Mouse (Mus musculus): ENCODE results near the gene Guk1.
A peak's percentile ranks its signal among the peaks of the same experiment; 100 is the strongest.

Guk1 gene

GRCm38 (mm10) chr11:59210020-59210419 lies 18.0 kb upstream of the Guk1 start:
- no peak for DNase-seq (ENCODE audit: low read depth, low spot score)

GRCm38 (mm10) chr11:59209580-59209979 lies 17.6 kb upstream of the Guk1 start:
- no peak for DNase-seq (ENCODE audit: low read depth, low spot score)

GRCm38 (mm10) chr11:59209003-59209441 lies 17.0 kb upstream of the Guk1 start:
- peak; percentile 79 for DNase-seq (ENCODE audit: low read depth, low spot score)

- DNase-seq (ENCODE audit: low read depth, low spot score), result peak; percentile 97
These were observed 16.3 kb upstream of the Guk1 start, which contains the start of gene 2310033P09Rik for GRCm38 (mm10) chr11:59208153-59208831. 2310033P09Rik (plus strand) TSS chr11:59208321.

GRCm38 (mm10) chr11:59202081-59202995 lies 10.3 kb upstream of the Guk1 start, which contains the start of gene Mrpl55:
Mrpl55 (plus strand) TSS chr11:59202486.
- DNase-seq (ENCODE audit: low read depth, low spot score), result peak; percentile 95

- DNase-seq (ENCODE audit: low read depth, low spot score), result no peak
These were observed 9.4 kb upstream of the Guk1 start for GRCm38 (mm10) chr11:59201216-59202002.

GRCm38 (mm10) chr11:59196230-59196629 lies 4.2 kb upstream of the Guk1 start:
- DNase-seq (ENCODE audit: low read depth, low spot score), result no peak

- DNase-seq (ENCODE audit: low read depth, low spot score), result peak; percentile 96
These were observed 567 bp downstream of the Guk1 start for GRCm38 (mm10) chr11:59191231-59192058.

- no peak for DNase-seq (ENCODE audit: low read depth, low spot score)
These were observed 4.3 kb downstream of the Guk1 start for GRCm38 (mm10) chr11:59187706-59188105.

- no peak for DNase-seq (ENCODE audit: low read depth, low spot score)
These were observed 6.5 kb downstream of the Guk1 start for GRCm38 (mm10) chr11:59185490-59185889.

GRCm38 (mm10) chr11:59183821-59184220 lies 8.2 kb downstream of the Guk1 start:
- peak; percentile 59 for DNase-seq (ENCODE audit: low read depth, low spot score)

GRCm38 (mm10) chr11:59182864-59183331 lies 9.1 kb downstream of the Guk1 start, which contains the start of gene Gjc2:
Gjc2 (minus strand) TSS chr11:59183213.
- DNase-seq (ENCODE audit: low read depth, low spot score), result no peak

- no peak for DNase-seq (ENCODE audit: low read depth, low spot score)
These were observed 15.1 kb downstream of the Guk1 start for GRCm38 (mm10) chr11:59176921-59177320.

GRCm38 (mm10) chr11:59176475-59176874 lies 15.5 kb downstream of the Guk1 start:
- DNase-seq (ENCODE audit: low read depth, low spot score), result peak; percentile 58

- DNase-seq (ENCODE audit: low read depth, low spot score), result no peak
These were observed 17.7 kb downstream of the Guk1 start for GRCm38 (mm10) chr11:59174189-59174838.

GRCm38 (mm10) chr11:59170549-59170948 lies 21.5 kb downstream of the Guk1 start:
- no peak for DNase-seq (ENCODE audit: low read depth, low spot score)

GRCm38 (mm10) chr11:59169807-59170206 lies 22.2 kb downstream of the Guk1 start:
- DNase-seq (ENCODE audit: low read depth, low spot score), result no peak

- no peak for DNase-seq (ENCODE audit: low read depth, low spot score)
These were observed 26.3 kb downstream of the Guk1 start for GRCm38 (mm10) chr11:59165616-59166241.

GRCm38 (mm10) chr11:59164384-59164783 lies 27.6 kb downstream of the Guk1 start:
- no peak for DNase-seq (ENCODE audit: low read depth, low spot score)

Measured in ZHBTc4 (cell line).